Mouse (Mus musculus) neural tube, embryonic 12.5 days (tissue): ENCODE data around the gene Med25. TPM values are rescaled to one million over a fixed set of nuclear protein-coding genes. Genes with fewer than 3 reads are reported as not detected.
"Not testable (repeated sequence)": the region's sequence is repeated elsewhere in the genome, so short reads cannot be mapped to it uniquely, and the experiment has no call there.

ENCODE experiments used
- ATAC-seq: fragments of 200-750 bp; cut with Nextera tagmentation; 2 replicates; pipeline ENCODE4 v1.8.0; 2017; ENCODE audit warnings: low read depth, mild to moderate bottlenecking, moderate TSS enrichment, moderate library complexity; ENCODE audit not compliant: low FRiP score
- H3K27ac ChIP-seq: fragments of 300-500 bp; sonication (generic); 2 replicates; pipeline ENCODE4 v1.5.1; 2016
- H3K27me3 ChIP-seq: fragments of 300-500 bp; sonication (generic); replicated peaks from 2 replicates; pipeline ENCODE4 v1.6.1; 2016; ENCODE audit warnings: mild to moderate bottlenecking
- H3K36me3 ChIP-seq: fragments of 300-500 bp; sonication (generic); 2 replicates; pipeline ENCODE4 v1.6.1; 2016; ENCODE audit warnings: mild to moderate bottlenecking
- H3K4me1 ChIP-seq: fragments of 300-500 bp; sonication (generic); 2 replicates; pipeline ENCODE4 v1.6.1; 2016
- H3K4me2 ChIP-seq: fragments of 300-500 bp; sonication (generic); replicated peaks from 2 replicates; pipeline ENCODE4 v1.6.1; 2016; ENCODE audit warnings: mild to moderate bottlenecking
- H3K4me3 ChIP-seq: fragments of 300-500 bp; sonication (generic); 2 replicates; pipeline ENCODE4 v1.5.1; 2016
- H3K9ac ChIP-seq: fragments of 300-500 bp; sonication (generic); 2 replicates; pipeline ENCODE4 v1.6.1; 2016; ENCODE audit warnings: mild to moderate bottlenecking
- H3K9me3 ChIP-seq: fragments of 300-500 bp; sonication (generic); 2 replicates; pipeline ENCODE4 v1.6.1; 2016; ENCODE audit warnings: mild to moderate bottlenecking
- WGBS: fragments of 180-500 bp; shearing (Covaris S2); methylation state at CpG from one replicate; pipeline ENCODE4 v1.1.7; 2016; 5-methylcytosine and 5-hydroxymethylcytosine counted together
- polyA plus RNA-seq: library from polyadenylated mRNA; unstranded; fragments of >200 nt; fragmentation: Nextera tagmentation; extraction: Ambion mirVana; gene quantifications from 2 replicates; pipeline ENCODE4 v1.2.1, GENCODE M21; 2016

The Med25 gene
- polyA plus RNA-seq, 1 experiment from 2014 or later, result 156 TPM

DNA sequence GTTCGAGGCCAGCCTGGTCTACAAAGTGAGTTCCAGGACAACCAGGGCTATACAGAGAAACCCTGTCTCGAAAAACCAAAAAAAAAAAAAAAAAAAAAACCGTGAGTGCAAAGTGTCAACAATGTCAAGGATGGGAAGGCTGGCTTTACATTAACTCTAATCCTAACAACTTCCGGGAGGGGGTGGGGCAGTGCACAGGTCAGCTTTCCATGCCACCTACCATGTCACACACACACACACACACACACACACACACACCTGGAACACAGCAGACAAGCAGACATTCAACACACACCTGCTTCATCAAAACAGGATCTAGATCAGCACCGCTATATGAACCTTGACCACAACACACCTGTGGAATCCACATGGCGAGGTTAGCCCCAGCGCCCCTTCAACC lies 2.3 kb downstream of the Med25 start:
- peaks cover 46% of the 10 kb centered on the region for H3K36me3 ChIP-seq
- no peaks in the 10 kb centered on the region for H3K27me3 ChIP-seq
- 89% methylated on average over 7 of the region's 7 CpGs for WGBS
- no peak for ATAC-seq
- H3K4me2 ChIP-seq, result peak overlapping the region; percentile 75
- no peak overlapping the region for H3K27ac ChIP-seq
- H3K4me3 ChIP-seq, result no peak overlapping the region
- no peaks in the 10 kb centered on the region for H3K9me3 ChIP-seq
- H3K4me1 ChIP-seq, result peaks cover 47% of the 10 kb centered on the region
- no peak overlapping the region for H3K9ac ChIP-seq

DNA sequence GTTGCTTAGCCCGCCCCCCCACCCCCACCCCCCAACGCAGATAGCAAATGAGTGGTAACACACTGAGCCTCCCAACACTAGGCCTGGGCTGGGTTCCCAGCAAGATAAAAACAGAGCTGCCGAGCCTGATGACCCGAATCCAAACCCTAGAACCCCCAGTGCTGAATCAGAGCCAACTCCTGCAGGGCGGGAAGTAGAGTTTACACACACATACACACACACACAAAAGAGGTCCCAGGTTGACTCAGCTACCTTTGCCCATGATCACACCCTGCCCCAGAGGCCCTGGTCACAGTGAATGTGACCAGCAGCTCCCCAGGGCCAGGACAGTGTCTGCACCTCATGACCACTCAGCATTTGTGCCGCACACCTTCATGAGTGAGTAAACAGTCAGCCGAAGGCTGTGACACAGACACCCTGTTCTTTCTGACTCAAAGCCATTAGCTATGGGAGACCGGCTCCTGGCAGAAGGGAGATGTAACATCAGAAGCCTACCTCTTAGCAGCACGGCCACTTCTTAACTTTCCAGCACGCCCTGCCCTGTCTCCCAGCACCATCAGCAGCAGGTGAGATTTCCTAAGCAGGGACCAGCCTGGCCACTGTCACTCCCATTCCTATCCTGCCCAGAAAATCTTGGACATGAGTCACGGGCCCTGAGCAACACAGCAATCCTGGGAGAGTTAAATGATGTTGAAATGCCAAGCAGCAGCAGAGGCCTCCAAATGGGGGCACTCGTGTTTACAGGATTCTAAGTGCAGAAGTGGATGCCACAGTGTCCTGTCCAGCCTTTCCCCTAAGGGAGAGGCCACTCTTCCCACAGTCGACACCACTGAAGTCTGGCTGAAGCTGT lies 4.0 kb downstream of the Med25 start:
- ATAC-seq, result no peak
- H3K9me3 ChIP-seq, result no peaks in the 10 kb centered on the region
- H3K4me1 ChIP-seq, result peaks cover 35% of the 10 kb centered on the region
- no peak overlapping the region for H3K4me3 ChIP-seq
- H3K27me3 ChIP-seq, result no peaks in the 10 kb centered on the region
- no peak overlapping the region for H3K27ac ChIP-seq
- 0 out of 2 replicates have a peak overlapping the region, but pooled peaks have one; percentile 21 for H3K9ac ChIP-seq
- H3K36me3 ChIP-seq, result peaks cover 60% of the 10 kb centered on the region
- 92% methylated on average over 13 of the region's 13 CpGs for WGBS
- no peak overlapping the region for H3K4me2 ChIP-seq

GRCm38 (mm10) chr7:44886964-44887363 lies 5.5 kb downstream of the Med25 start:
- peaks cover 75% of the 10 kb centered on the region for H3K36me3 ChIP-seq
- 89% methylated on average over 7 of the region's 7 CpGs for WGBS
- H3K27ac ChIP-seq, result no peak overlapping the region
- no peak overlapping the region for H3K4me2 ChIP-seq
- no peaks in the 10 kb centered on the region for H3K27me3 ChIP-seq
- no peak overlapping the region for H3K9ac ChIP-seq
- no peak for ATAC-seq
- no peak overlapping the region for H3K4me3 ChIP-seq
- no peaks in the 10 kb centered on the region for H3K9me3 ChIP-seq
- peaks cover 30% of the 10 kb centered on the region for H3K4me1 ChIP-seq

GRCm38 (mm10) chr7:44884637-44885036 lies 7.9 kb downstream of the Med25 start:
- ATAC-seq, result no peak
- H3K27ac ChIP-seq, result no peak overlapping the region
- H3K4me3 ChIP-seq, result no peak overlapping the region
- H3K27me3 ChIP-seq, result no peaks in the 10 kb centered on the region
- no peak overlapping the region for H3K4me2 ChIP-seq
- peaks cover 13% of the 10 kb centered on the region for H3K4me1 ChIP-seq
- H3K36me3 ChIP-seq, result peaks cover 89% of the 10 kb centered on the region
- no peaks in the 10 kb centered on the region for H3K9me3 ChIP-seq
- H3K9ac ChIP-seq, result no peak overlapping the region
- 97% methylated on average over 5 of the region's 5 CpGs for WGBS

- Histone ChIP-seq H3K9me3 (no peaks in the 10 kb centered on the region), H3K9ac (no peak overlapping the region), H3K36me3 (peaks cover 89% of the 10 kb centered on the region), H3K27me3 (no peaks in the 10 kb centered on the region), H3K4me1 (no peaks in the 10 kb centered on the region), H3K4me3 (no peak overlapping the region), H3K4me2 (no peak overlapping the region), H3K27ac (no peak overlapping the region)
- 97% methylated on average over 3 of the region's 3 CpGs for WGBS
- ATAC-seq, result no peak
Observed at GRCm38 (mm10) chr7:44883036-44883435, 9.5 kb downstream of the Med25 start.

DNA sequence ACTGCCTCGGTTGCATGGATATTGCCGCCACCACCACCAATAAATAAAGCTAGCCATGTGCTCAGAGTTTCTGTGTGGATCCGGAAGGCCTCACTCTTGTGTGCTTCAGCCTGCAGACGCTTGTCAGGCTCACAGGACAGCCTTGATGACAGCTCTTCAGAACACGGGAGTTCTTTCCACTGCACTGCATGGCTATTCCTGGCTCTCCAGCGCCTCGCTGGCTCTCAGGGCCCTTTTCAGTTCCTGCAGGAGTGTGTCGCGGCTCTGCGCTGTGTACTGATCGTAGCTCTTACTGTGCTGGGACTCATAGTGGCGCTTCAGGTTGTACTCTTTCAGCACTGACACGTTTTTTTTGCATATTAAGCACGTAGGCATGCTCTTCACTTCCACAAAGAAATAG lies 14.7 kb downstream of the Med25 start:
- Histone ChIP-seq H3K27me3 (no peaks in the 10 kb centered on the region), H3K9me3 (no peaks in the 10 kb centered on the region)
- WGBS, result 93% methylated on average over 14 of the region's 14 CpGs

GRCm38 (mm10) chr7:44871774-44872173 lies 20.7 kb downstream of the Med25 start:
- WGBS, result 85% methylated on average over 2 of the region's 2 CpGs
- peaks cover 24% of the 10 kb centered on the region for H3K4me1 ChIP-seq
- H3K27ac ChIP-seq, result not testable (repeated sequence)

More for the DNA sequence above, 14.7 kb downstream of the Med25 start:
- no peak overlapping the region for H3K27ac ChIP-seq
- no peak overlapping the region for H3K9ac ChIP-seq
- no peak for ATAC-seq
- H3K4me2 ChIP-seq, result no peak overlapping the region
- H3K36me3 ChIP-seq, result peaks cover 73% of the 10 kb centered on the region
- H3K4me3 ChIP-seq, result no peak overlapping the region
- no peaks in the 10 kb centered on the region for H3K4me1 ChIP-seq

GRCm38 (mm10) chr7:44871181-44871580 lies 21.3 kb downstream of the Med25 start:
- Histone ChIP-seq H3K36me3 (peaks cover 12% of the 10 kb centered on the region), H3K4me1 (peaks cover 30% of the 10 kb centered on the region), H3K9ac (no peak overlapping the region), H3K9me3 (no peaks in the 10 kb centered on the region), H3K4me3 (no peak overlapping the region), H3K27me3 (no peaks in the 10 kb centered on the region), H3K27ac (no peak overlapping the region), H3K4me2 (no peak overlapping the region)
- WGBS, result 40% methylated on average over 1 of the region's 1 CpGs
- no peak for ATAC-seq

More at GRCm38 (mm10) chr7:44871774-44872173, 20.7 kb downstream of the Med25 start:
- not testable (repeated sequence) for H3K4me2 ChIP-seq, H3K9me3 ChIP-seq, H3K9ac ChIP-seq, ATAC-seq, H3K27me3 ChIP-seq, H3K4me3 ChIP-seq
- peaks cover 18% of the 10 kb centered on the region for H3K36me3 ChIP-seq

DNA sequence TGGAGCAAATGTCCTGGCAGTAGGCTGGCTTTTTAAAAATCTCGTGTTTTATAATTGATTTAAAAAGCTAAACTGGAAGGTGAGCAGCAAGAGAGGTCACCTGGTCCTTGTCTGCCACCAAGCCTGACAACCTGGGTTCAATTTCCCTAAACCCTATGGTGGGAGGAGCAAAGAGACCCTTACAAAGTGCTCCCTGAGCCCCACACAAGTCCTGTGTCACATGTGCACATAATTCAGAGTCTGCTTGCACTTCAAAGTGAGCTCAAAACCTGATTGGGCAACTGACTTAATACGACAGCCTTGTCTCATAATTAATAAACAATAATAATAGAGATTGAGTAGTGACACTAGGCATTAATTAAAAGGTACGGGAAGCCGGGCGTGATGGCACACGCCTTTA lies 21.9 kb downstream of the Med25 start:
- peak overlapping the region; percentile 99; the same call in 1 of the 2 replicates for H3K27ac ChIP-seq
- 85% methylated on average over 6 of the region's 6 CpGs for WGBS

GRCm38 (mm10) chr7:44869697-44870528 lies 22.6 kb downstream of the Med25 start, which contains the start of gene Ptov1:
TSS of gene Ptov1 (minus strand) at chr7:44869788.
- Histone ChIP-seq H3K27ac (peak within 1 kb of the TSS; percentile 99), H3K4me1 (peaks cover 42% of the 10 kb centered on the region), H3K4me3 (peak within 1 kb of the TSS; percentile 97), H3K4me2 (peak within 1 kb of the TSS; percentile 86), H3K36me3 (peaks cover 15% of the 10 kb centered on the region), H3K9me3 (no peaks in the 10 kb centered on the region), H3K9ac (peak within 1 kb of the TSS; percentile 99), H3K27me3 (no peaks in the 10 kb centered on the region)
- WGBS, result 11% methylated on average over 29 of the region's 29 CpGs
- ATAC-seq, result peak; percentile 94

More for the DNA sequence above, 21.9 kb downstream of the Med25 start:
- Histone ChIP-seq H3K4me2 (peak overlapping the region; percentile 86), H3K9me3 (no peaks in the 10 kb centered on the region), H3K9ac (no peak overlapping the region), H3K4me1 (peaks cover 35% of the 10 kb centered on the region), H3K4me3 (peak overlapping the region; percentile 97), H3K36me3 (peaks cover 9% of the 10 kb centered on the region), H3K27me3 (no peaks in the 10 kb centered on the region)
- ATAC-seq, result no peak

DNA sequence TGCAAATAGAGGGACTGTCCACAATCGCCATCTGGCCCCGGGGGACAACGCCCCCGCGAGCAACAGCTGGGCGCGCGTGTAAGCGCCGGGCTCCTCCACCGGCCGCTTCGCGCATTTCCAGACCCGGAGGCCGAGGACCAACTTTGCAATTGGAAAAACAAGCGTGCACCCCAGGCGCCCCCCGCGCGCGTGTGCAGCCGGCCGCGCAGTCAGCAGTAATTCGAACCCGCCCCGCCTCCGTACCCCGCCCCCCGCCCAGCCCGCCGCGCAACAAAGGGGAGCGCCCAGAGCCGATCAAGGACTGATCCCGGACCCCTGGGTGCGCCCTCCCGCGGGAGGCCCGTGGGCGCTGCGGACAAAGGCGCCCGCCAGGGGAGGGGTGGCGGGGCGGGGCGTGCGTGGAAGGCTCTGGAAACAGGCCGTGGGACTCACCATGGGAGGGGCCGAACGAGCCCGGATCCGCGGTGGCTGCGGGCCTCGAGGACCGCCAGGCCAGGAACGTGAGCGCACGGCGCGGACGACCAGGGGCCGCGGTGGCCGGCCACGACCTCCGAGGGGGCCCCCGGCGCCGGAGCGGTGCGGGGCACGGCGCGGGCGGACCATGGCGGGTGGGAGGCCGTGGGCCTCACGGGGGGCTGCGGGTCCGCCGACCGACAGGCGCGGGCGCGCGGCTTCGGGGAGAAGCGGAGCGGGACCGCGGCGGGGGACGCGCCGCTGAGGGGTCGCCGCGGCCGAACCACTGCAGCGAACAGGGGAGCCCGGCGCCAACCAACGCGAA lies 23.4 kb downstream of the Med25 start:
- Histone ChIP-seq H3K27ac (peak overlapping the region; percentile 99), H3K9ac (peak overlapping the region; percentile 99), H3K9me3 (no peaks in the 10 kb centered on the region), H3K4me1 (peaks cover 42% of the 10 kb centered on the region), H3K4me3 (peak overlapping the region; percentile 97), H3K27me3 (no peaks in the 10 kb centered on the region), H3K4me2 (peak overlapping the region; percentile 86), H3K36me3 (peaks cover 23% of the 10 kb centered on the region)
- WGBS, result under 1% methylated on average over 108 of the region's 108 CpGs
- peak; percentile 43 for ATAC-seq
